Mouse (Mus musculus) gastrocnemius, adult 18-20 months (tissue): ENCODE data around the gene Prokr2. TPM values are rescaled to one million over a fixed set of nuclear protein-coding genes. Genes with fewer than 3 reads are reported as not detected.

Source experiments
- DNase-seq: peaks from one replicate; pipeline ENCODE4 v3.0.0; 2021; ENCODE audit warnings: low spot score
- long read RNA-seq, 2 experiments: library from polyadenylated mRNA; stranded (forward); transcript quantifications; one replicate each; pipeline ENCODE4 v2.0.0; 2021
- total RNA-seq, 2 experiments: library from RNA; stranded (reverse); gene quantifications; 2 replicates each; pipeline ENCODE4 v1.2.3; 2021

The Prokr2 gene
- total RNA-seq = not detected
- long read RNA-seq, experiment 1 = 0 reads
- long read RNA-seq, experiment 2 = 0 reads

- no peak for DNase-seq
Measured at GRCm38 (mm10) chr2:132385194-132385838, at the start of gene Prokr2. TSS of gene Prokr2 (minus strand) at chr2:132385447.

GRCm38 (mm10) chr2:132427160-132427941 lies 42.1 kb upstream of the Prokr2 start:
- no peak for DNase-seq

GRCm38 (mm10) chr2:132425576-132425975 lies 40.3 kb upstream of the Prokr2 start:
- DNase-seq = no peak

GRCm38 (mm10) chr2:132423411-132424047 lies 38.3 kb upstream of the Prokr2 start:
- no peak for DNase-seq

GRCm38 (mm10) chr2:132422846-132423245 lies 37.6 kb upstream of the Prokr2 start:
- DNase-seq = no peak

- DNase-seq = no peak
Measured at GRCm38 (mm10) chr2:132418414-132418813, 33.2 kb upstream of the Prokr2 start.

- DNase-seq = no peak
Measured at GRCm38 (mm10) chr2:132410126-132410525, 24.9 kb upstream of the Prokr2 start.

GRCm38 (mm10) chr2:132398136-132398535 lies 12.9 kb upstream of the Prokr2 start:
- DNase-seq = no peak

- no peak for DNase-seq
Measured at GRCm38 (mm10) chr2:132395753-132396152, 10.5 kb upstream of the Prokr2 start.

GRCm38 (mm10) chr2:132390607-132391160 lies 5.4 kb upstream of the Prokr2 start:
- no peak for DNase-seq

- DNase-seq = no peak
Measured at GRCm38 (mm10) chr2:132389562-132389961, 4.3 kb upstream of the Prokr2 start.

- DNase-seq = no peak
Measured at GRCm38 (mm10) chr2:132384511-132385193, 595 bp downstream of the Prokr2 start.

GRCm38 (mm10) chr2:132382308-132382707 lies 2.9 kb downstream of the Prokr2 start:
- DNase-seq = no peak

- DNase-seq = no peak
Measured at GRCm38 (mm10) chr2:132379690-132380089, 5.6 kb downstream of the Prokr2 start.

- no peak for DNase-seq
Measured at GRCm38 (mm10) chr2:132378602-132379150, 6.6 kb downstream of the Prokr2 start.

GRCm38 (mm10) chr2:132377436-132377835 lies 7.8 kb downstream of the Prokr2 start:
- no peak for DNase-seq

GRCm38 (mm10) chr2:132375721-132376120 lies 9.5 kb downstream of the Prokr2 start:
- no peak for DNase-seq

- no peak for DNase-seq
Measured at GRCm38 (mm10) chr2:132375135-132375534, 10.1 kb downstream of the Prokr2 start.

- DNase-seq = no peak
Measured at GRCm38 (mm10) chr2:132373748-132374147, 11.5 kb downstream of the Prokr2 start.

- no peak for DNase-seq
Measured at GRCm38 (mm10) chr2:132368433-132368832, 16.8 kb downstream of the Prokr2 start.

- DNase-seq = no peak
Measured at GRCm38 (mm10) chr2:132343846-132344245, 41.4 kb downstream of the Prokr2 start.
